Comparison of ENCODE assay signal across 28 mouse cellular contexts in genomic region chr16:82864590-82864989, GRCm38 (mm10). TPM values are rescaled to one million over a fixed set of nuclear protein-coding genes. Genes with fewer than 3 reads are reported as not detected.
"Had no signal": no experiment of that assay in that cellular context is flagged by ENCODE, and none has a peak within 500 bp of the region (broad histone marks: within the 10 kb centered on the region; RNA-seq: fewer than 3 reads in every experiment).

No protein-coding gene starts in this region.

- DNase-seq: kidney, adult 2 months; kidney, postnatal 25 days; layer of hippocampus, adult 9-11 months; left cerebral cortex, postnatal 4 days; liver, embryonic 13.5 days; lung, adult 2 months; lung, postnatal 14 days; lung, postnatal 4 days; retina, postnatal 1 day; right cerebral cortex, postnatal 25 days; spleen, adult 18-20 months; thymus, postnatal 25 days had no signal

- H3K9me3 ChIP-seq: liver, embryonic 13.5 days; midbrain, embryonic 15.5 days; stomach, embryonic 15.5 days had no signal

- H3K4me3 ChIP-seq: layer of hippocampus, adult 2 months; left cerebral cortex, adult 2 months; liver, embryonic 13.5 days; midbrain, embryonic 15.5 days; myocyte; stomach, embryonic 15.5 days had no signal

- H3K4me1 ChIP-seq: liver, embryonic 13.5 days; midbrain, embryonic 15.5 days; stomach, embryonic 15.5 days had no signal

- H3K27me3 ChIP-seq: liver, embryonic 13.5 days; midbrain, embryonic 15.5 days; stomach, embryonic 15.5 days had no signal

- ATAC-seq: intestine, postnatal 0 days; midbrain, embryonic 15.5 days had no signal

- H3K4me2 ChIP-seq: liver, embryonic 13.5 days; midbrain, embryonic 11.5 days; midbrain, embryonic 15.5 days; stomach, embryonic 15.5 days had no signal

- H3K36me3 ChIP-seq: liver, embryonic 13.5 days; midbrain, embryonic 15.5 days; stomach, embryonic 15.5 days had no signal

- H3K9ac ChIP-seq: liver, embryonic 13.5 days; midbrain, embryonic 15.5 days; stomach, embryonic 15.5 days had no signal

- H3K27ac ChIP-seq: kidney, postnatal 0 days; layer of hippocampus, adult 2 months; left cerebral cortex, adult 2 months; liver, embryonic 13.5 days; midbrain, embryonic 15.5 days; stomach, embryonic 15.5 days had no signal

RNA-seq across cellular contexts. Expression of gene Gm21833, which starts 36.4 kb away (rescaled TPM):
- polyA plus RNA-seq: intestine, embryonic 14.5 days; intestine, postnatal 0 days; kidney, adult 2 months; kidney, embryonic 14.5 days; kidney, postnatal 0 days; large intestine, adult 2 months; limb, embryonic 14.5 days; liver, adult 2 months; liver, embryonic 13.5 days; liver, embryonic 16.5 days; lung, adult 2 months; lung, embryonic 16.5 days; midbrain, embryonic 11.5 days; midbrain, embryonic 15.5 days; myocyte; stomach, embryonic 15.5 days; thymus, postnatal 0 days had no signal
